Mouse (Mus musculus) megakaryocyte-erythroid progenitor cell, adult 5-6 weeks (primary cell): ENCODE results near the gene Sh2d3c. TPM values are rescaled to one million over a fixed set of nuclear protein-coding genes. Genes with fewer than 3 reads are reported as not detected.

Experiments used
- ATAC-seq: replicated peaks from 2 replicates; pipeline ENCODE4 v1.8.0; 2016; ENCODE audit warnings: mild to moderate bottlenecking, inconsistent platforms; ENCODE audit not compliant: severe bottlenecking, poor library complexity, low FRiP score, low TSS enrichment
- total RNA-seq, 2 experiments: library from RNA; stranded (forward) in 1 of 2; stranded (reverse) in 1 of 2; fragments of 200-1000, 215-1000 nt in 1 of 2; fragments of >200 nt in 1 of 2; fragmentation: Nextera tagmentation in 1 of 2; gene quantifications; 2 replicates each; pipeline ENCODE4 v1.2.3; 2014 to 2017

The Sh2d3c gene
- total RNA-seq (2014; fragmentation: Nextera tagmentation): 2.5 and 5.4 TPM in 2 replicates
- 1.1 and 1.4 TPM in 2 replicates for total RNA-seq (2017)

DNA sequence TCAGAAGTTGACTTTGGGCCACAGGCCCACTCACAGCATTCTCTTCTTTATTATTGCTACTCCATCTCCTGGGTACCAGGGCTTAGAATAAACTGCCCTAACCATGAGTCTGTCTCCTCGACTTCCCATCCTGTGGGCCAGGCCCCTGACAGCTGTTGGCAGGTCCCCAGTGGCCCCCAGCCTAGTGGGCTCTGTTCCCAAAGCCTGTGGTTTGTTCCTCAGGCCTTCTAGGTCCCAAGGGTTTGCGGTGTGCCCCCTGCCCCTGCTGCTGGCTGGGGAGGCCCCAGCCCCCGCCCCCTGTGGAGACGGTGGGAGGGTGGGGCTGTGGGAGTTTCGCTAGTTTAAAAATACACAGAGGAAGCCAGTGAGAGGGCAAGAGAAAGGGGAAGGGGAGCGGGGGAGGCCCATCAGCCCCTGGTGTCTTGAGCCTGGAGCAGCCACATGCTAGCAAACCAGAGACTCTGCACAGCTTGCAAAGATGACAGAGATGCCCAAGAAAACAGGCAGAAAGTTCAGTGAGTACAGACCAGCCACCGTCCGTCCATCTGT, at the start of gene Sh2d3c:
TSS of gene Sh2d3c (plus strand) at position 375 of the 549 bp plus-strand sequence.
- ATAC-seq: no peak

DNA sequence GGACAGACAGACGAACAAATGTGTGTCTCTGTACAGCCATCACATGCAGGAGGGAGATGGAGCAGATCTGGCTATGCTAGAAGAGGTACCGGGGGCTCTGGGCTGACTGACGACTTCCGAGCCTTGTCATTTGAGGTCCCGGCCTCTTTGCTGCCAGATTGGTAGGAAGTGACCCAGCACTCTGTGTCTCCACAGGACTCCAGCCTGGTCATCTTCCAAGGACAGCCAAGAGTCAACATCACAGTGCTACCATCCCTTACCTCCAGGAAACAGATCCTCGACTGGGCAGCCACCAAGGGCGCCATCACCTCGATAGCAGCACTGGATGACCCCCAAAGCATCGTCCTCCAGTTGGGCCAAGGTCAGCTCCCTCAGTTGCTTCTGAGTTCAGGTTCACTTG, 49.7 kb upstream of the Sh2d3c start:
- no peak for ATAC-seq

DNA sequence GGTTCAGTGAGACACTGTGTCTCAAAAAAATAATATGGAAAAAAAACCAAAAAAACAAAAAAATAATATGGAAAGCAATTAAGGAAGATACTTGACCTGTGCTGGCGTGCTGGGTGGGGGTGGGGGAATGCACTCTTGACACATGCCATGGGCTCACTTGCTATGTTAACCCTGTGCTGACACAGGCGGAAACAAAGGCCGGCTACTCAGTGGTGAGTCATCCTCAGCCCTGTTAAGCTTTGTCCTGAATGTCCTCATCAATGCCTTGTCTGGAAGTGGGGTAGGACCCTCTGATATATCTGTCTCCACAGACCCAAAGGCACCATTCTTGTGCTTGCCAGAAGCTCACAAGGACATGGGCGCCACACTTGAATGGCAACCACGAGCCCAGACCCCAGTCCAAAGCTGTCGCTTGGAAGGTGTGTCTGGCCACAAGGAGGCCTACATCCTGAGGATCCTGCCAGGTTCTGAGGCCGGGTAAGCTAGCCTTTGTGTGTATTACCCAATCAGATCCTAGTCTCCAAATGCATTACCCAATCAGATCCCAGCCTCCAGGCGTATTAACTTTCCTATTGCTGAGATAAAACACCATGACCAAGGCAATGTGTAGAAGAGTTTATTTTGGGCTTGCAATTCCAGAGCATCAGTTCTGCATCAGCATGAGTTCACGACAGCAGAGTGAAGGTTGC, 48.8 kb upstream of the Sh2d3c start:
- no peak for ATAC-seq

DNA sequence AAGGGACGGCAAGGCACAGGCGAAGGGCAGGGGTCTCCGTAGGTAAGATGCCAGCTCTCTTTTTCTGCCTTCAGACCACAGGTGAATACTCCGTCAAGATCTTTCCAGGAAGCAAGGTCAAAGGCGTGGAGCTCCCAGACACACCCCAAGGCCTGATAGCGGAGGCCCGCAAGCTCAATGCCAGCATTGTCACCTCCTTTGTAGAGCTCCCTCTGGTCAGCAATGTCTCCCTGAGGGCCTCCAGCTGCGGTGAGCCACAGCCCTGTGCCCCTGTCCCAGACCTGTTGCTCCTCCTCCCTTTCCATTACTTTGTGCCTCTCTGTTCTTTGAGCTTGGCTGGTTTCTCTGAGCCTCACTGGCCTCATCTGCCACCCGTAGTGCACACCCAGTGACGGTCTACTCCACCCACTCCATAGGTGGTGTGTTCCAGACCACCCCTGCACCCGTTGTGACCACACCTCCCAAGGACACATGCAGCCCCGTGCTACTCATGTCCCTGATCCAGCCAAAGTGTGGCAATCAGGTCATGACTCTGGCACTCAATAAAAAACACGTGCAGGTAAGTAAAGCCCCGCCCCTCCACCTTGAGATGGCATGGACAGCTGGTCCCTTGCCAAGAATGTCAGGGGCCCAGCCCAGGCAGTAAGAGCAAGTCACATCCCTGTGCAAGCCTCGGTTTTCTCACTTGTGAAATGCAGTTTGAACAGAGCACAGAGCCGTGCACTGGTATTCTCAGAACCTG, 47.5 kb upstream of the Sh2d3c start:
- ATAC-seq: no peak

DNA sequence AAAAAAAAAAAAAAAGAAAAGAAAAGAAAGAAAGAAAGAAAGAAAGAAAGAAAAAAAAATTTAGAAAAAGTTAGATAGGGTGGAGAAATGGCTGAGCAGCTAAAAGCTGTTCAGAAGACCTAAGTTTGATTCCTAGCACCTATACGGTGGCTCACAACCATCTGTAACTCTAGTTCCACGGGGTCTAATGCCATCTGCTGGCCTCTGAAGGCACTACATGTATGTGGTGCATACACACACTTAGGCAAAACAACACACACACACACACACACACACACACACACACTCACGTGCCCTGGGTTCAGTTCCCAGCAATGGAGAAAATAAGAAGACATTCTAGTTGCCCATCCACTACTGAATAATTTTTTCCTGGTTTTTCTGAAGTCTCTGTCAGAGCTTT, 44.0 kb upstream of the Sh2d3c start:
- no peak for ATAC-seq

DNA sequence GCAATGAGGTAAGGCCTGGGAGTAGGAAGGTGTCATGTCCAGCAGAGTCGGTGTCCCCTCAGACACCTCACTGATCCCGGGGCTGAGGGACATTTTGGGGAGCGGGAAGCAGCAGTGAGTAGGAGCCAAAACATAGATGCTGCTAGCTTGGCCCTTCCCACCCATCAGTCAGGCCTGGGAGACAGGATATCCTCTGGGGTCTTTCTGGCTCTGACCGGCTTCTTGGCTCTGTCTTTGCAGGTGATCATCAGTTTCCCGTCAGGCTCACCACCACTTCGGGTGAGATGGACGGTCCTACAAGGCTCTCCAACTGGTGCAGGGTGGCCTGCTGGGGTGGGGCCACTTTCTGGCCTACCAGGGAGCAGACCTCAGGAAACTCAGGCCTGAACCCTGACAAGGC, 43.2 kb upstream of the Sh2d3c start:
- ATAC-seq: no peak

DNA sequence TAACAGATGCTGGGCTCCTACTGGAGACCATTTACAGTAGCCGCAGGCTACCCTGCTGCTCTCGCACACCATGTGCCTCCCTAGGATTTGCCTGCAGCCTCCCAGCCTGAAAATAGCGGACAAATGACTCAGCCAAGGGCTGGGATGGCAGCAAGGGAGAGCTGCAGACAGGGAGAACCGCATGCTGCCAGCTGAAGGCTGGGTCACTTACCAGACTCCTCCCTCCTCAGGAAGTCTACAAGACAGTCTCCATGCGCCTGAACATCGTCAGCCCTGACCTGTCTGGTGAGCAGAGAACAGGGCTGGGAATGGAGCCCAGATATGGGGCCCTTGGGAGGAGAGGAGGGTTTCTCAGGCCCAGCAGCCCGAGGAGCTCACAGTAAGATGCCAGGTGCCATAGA, 40.8 kb upstream of the Sh2d3c start:
- ATAC-seq: no peak

DNA sequence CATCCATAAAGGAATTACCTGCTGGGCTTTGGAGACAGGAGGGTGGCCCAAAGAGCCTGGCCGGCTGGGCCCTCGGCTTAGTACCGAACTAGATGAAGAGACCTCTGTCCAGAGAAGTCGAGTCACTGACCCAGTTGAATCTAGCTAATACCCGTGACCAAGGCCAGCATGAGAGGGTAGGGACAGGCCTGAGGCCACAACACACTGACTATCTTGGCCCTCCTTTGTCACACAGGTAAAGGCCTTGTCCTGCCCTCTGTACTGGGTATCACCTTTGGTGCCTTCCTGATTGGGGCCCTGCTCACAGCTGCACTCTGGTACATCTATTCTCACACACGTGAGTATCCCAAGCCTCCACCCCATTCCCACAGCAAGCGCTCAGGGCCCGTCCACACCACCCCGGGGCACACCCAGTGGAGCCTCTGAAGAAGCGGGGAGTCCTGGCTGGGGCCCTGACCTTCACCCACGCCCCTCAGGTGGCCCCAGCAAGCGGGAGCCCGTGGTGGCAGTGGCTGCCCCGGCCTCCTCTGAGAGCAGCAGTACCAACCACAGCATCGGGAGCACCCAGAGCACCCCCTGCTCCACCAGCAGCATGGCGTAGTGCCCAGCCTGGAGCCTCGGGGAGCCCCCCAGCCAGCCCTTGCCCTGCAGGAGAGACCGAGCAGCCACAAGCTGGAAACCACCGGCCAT, 39.7 kb upstream of the Sh2d3c start:
- no peak for ATAC-seq

DNA sequence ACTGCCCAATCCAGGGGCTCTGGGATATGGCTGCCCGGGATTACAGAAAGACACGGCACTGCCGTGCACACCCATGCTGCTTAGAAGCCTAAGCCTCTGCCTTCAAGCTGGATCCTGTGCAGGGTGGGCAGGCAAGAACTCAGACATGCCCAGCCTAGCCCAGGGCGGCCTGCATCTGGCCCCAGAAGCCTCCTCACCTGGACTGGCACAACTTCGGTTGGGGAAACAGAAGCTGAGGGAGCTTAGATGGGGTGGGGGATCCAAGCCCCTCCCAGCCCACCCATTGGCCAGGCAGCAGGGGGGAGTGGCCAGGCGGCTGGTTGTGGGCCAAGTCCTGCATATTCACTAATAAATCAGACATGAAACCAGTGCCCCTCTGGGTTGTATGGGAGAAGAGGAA, 39.1 kb upstream of the Sh2d3c start:
- no peak for ATAC-seq

DNA sequence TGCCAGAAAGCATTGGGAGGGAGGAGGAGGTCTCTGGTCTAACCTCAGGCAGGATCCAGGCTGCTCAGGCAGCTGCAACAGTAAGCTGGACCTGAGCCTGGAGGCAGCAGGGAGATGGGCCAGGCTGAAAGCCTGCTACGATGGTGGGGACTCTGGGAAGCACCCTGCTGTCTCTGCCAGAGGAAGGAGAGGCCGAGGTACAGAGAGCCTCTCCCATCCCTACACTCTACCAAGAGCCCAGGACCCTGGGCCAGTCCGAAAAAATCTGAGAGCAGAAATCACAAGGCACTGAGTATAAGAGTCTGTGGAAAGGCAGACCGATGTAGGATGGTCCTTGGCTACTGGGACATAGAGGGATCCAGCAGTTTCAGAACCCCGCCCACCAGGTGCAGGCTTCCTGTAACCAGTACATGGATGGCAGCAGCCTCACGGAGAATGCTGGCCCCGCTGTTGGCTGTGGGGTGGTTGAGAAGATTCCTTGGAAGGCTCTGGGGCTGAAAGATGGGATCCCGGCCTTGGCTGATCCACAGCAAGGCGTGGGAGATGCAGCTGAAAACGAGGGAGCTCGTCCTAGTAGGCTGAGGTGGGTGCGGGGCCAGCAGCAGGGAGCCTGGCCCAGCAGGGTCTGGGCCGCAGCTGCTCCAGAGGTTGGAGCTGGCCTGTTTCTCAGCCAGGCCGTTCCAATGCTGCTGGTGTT, 38.0 kb upstream of the Sh2d3c start:
- ATAC-seq: no peak

DNA sequence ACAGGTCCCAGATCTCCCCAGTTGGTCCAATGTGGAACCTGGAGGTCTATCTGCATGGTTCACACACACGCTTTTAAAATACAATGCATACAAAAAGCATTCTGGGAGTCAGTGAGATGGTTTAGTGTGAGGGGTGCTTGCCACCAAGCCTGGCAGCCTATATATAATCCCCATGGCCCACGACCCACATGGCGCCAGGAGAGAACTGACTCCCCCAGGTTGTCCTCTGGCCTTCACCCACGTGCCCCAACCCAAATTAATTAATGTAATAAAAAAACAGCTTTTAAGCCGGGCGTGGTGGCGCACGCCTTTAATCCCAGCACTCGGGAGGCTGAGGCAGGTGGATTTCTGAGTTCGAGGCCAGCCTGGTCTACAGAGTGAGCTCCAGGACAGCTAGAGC, 37.2 kb upstream of the Sh2d3c start:
- no peak for ATAC-seq

DNA sequence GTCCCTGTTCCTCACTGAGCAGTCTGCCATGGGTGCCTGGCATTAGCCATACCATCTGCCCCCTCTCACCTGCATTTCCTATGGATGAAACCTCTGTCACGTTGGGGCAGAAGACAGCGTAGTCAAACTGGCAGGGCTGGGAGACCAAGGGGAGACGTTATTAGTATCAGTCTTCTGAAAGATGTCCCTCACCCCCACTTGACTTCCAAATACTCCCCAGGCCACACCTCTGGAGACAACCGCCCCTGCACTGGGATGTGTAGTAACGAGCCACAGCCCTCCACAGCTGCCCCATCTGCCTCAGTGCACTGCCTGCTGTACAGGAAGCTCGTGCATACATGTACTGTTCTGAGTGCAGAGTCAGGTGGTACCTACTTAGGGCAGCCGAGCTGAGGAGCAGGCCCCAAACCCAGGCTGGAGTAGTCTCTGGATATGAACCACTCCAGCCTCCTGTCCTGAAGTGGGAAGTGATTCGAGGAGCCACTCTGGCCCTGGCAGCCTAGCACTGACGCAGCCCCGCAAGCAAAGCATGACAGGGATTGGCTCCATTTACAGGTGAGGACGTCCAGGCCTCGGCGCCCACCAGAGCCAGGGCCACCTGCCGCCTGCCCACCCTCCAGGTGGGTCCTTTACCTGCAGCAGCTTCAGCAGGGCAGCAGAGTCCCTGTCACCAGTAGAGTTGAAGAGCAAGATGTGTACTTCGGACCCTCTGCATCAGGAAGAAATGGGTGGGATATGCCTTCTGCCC, 36.0 kb upstream of the Sh2d3c start:
- ATAC-seq: no peak

DNA sequence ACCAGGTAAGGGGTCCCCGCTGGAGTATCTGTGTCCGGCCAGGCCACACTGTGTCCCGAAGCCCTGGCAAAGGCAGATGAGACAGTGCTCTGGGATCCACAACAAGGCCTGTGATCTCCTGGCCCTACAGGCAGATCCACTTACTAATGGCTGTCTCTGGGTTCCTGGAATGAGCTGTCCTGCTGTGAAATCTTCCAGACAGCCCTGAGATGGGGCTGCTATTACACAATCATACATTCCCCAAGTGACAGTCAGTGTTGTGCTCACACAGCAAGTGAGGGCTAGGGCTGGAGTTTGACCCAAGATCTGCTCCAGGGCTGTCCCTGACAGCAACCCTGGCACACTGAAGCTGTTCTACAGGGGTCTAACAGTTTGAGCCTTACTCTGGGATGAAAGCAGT, 35.0 kb upstream of the Sh2d3c start:
- ATAC-seq: no peak

DNA sequence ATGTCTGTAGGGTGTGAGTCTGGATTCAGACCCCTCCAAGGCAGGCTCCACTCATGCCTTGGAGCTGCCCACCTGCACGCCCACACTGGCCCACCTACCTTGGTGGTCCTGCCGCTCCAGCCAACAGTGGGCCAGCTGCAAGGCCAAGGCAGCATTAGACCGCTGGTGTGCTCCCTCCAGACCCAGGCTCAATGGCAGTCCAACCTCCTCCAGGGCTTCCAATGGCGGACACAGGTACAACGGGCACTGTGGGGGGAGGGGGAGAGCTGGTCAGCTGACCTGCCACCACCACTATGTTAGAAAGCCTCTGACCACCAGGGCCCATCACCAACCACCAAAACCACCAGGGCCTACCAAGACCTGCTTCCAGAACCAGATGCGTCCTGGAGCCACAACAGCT, 34.2 kb upstream of the Sh2d3c start:
- no peak for ATAC-seq

DNA sequence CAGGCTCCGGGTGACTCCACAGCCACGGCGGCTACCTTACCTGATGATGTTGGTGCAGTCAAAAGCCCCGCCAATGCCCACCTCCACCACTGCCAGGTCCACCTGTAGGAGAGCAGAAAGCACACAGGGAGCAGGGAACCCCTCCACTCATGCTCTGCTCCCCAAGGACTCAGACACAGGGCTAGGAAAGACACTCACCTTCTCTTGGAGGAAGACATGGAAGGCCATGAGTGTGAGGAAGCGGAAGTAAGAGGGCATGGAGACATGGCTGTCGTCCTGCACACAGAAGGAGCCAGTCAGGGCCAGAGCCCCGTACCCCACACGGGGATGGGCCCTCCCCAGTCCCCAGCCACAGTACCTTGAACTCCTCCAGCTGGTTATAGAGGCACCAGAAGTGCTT, 33.3 kb upstream of the Sh2d3c start:
- ATAC-seq: no peak

DNA sequence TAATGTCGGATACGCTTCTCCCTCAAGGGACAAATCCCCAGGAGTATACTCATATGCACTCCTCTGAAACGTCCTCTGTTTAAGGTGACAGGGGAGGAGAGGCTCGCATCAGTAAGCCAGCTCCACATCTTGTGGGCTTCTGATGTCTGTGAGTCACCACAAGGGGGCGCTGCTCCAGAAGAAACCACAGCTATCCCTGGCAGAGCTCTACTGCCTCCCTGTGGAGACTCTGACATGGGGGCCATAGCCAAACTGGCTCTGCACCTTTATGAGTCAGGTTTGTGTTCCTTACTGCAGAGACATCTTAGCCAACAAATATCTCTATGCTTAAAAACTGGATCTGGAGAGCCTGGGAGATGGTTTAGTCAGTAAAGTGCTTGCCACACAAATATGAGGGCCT, 31.4 kb upstream of the Sh2d3c start:
- ATAC-seq: peak; percentile 57

DNA sequence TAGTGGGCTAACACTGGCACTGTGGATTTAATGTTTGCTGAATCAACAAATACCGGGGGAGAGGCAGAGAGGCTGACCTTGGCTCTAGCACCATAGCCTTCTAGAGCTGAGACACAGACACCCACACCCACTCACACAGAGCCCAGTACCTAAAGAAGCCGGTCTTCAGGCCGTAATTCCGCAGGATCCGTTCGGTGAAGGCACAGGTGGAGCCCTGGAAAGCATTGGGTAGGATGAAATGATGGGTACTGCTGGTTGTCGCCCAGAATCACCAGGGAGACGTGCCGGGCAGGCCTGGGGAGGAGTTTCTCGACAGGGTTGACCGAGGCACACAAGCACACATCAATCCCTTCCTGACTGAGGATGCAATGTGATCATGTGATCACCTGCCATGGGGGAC, 29.8 kb upstream of the Sh2d3c start:
- no peak for ATAC-seq

DNA sequence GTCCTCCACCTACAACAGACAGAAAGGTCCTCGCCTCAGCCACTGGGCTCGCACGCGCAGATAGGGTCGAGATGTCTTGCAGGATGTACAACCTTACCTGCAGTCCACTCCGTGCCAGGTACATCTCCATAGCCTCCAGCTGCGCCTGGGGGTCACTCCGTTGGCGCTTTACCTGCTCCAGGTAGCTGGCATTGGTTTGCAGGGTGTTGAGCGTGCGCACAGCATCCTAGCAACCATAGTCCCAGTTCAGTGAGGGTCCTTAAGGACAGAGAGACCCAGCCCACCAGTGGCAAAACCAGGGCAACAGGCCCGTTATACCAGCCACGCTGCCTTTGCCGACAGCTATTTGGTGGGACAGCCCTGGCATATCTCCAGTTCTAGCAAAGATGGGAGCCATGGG, 28.4 kb upstream of the Sh2d3c start:
- ATAC-seq: no peak

DNA sequence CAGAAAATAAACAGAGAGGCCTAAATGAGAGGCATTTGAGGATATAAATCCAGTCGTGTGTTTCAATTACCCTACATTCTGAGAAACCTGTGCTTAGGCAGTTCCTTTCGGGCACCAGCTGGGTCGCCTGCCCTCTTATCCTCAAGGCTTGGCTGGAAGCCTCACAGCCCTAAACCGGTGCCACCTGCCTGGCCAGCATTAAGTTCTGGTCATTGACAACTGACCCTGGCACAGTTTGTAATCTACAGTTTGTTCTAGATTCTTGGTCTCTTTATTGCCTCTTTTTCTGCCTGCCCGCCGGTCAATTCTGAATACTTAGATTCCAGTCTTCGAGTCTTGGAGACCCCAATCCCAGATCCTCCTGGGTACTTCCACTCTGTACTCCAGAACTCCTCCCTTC, 27.6 kb upstream of the Sh2d3c start:
- ATAC-seq: no peak
